Mouse (Mus musculus): ENCODE measurements at regions not wholly inside any gene's neighbourhood (a gene's known extent, or its start where the extent isn't known, plus 50 kb on each side); places are given as distances from the start of the nearest gene placed in this dataset.
"Not testable (repeated sequence)": the region's sequence is repeated elsewhere in the genome, so short reads cannot be mapped to it uniquely, and the experiment has no call there.

GRCm38 (mm10) chr15:38434239-38434638 lies 1008.9 kb downstream of the 4930447A16Rik start:
- not testable (repeated sequence) for TF ChIP-seq POLR2A (IDR thresholded peaks at IDR 0.05; ENCODE audit: low read depth, low read length); CTCF (IDR thresholded peaks at IDR 0.05; ENCODE audit: extremely low read depth, insufficient read length, insufficient replicate concordance, low read depth, low read length)
